Mouse (Mus musculus) forebrain, embryonic 16.5 days (tissue): Measurements from ENCODE around the gene Smco1. TPM values are rescaled to one million over a fixed set of nuclear protein-coding genes. Genes with fewer than 3 reads are reported as not detected.
A peak's percentile ranks its signal among the peaks of the same experiment; 100 is the strongest.
"Not testable (repeated sequence)": the region's sequence is repeated elsewhere in the genome, so short reads cannot be mapped to it uniquely, and the experiment has no call there.

Experiments used
- ATAC-seq: fragments of 200-750 bp; cut with Nextera tagmentation; 2 replicates; pipeline ENCODE4 v1.8.0; 2017; ENCODE audit warnings: mild to moderate bottlenecking, moderate library complexity
- H3K27ac ChIP-seq: fragments of 300-500 bp; sonication (generic); 2 replicates; pipeline ENCODE4 v1.5.1; 2014; ENCODE audit warnings: low read length, control low read depth
- H3K27me3 ChIP-seq: fragments of 300-500 bp; sonication (generic); replicated peaks from 2 replicates; pipeline ENCODE4 v1.6.1; 2014; ENCODE audit warnings: low read length; ENCODE audit not compliant: control insufficient read depth, insufficient read depth
- H3K36me3 ChIP-seq: fragments of 300-500 bp; sonication (generic); 2 replicates; pipeline ENCODE4 v1.6.1; 2014; ENCODE audit not compliant: control insufficient read depth, insufficient read depth
- H3K4me1 ChIP-seq: fragments of 300-500 bp; sonication (generic); replicated peaks from 2 replicates; pipeline ENCODE4 v1.6.1; 2014; ENCODE audit warnings: low read length; ENCODE audit not compliant: control insufficient read depth, insufficient read depth
- H3K4me2 ChIP-seq: fragments of 300-500 bp; sonication (generic); 2 replicates; pipeline ENCODE4 v1.6.1; 2014; ENCODE audit warnings: mild to moderate bottlenecking, low read length, control low read depth
- H3K4me3 ChIP-seq: fragments of 300-500 bp; sonication (generic); replicated peaks from 2 replicates; pipeline ENCODE4 v1.5.1; 2014; ENCODE audit warnings: mild to moderate bottlenecking, low read length, control low read depth
- H3K9ac ChIP-seq: fragments of 300-500 bp; sonication (generic); replicated peaks from 2 replicates; pipeline ENCODE4 v1.6.1; 2014; ENCODE audit warnings: low read depth, low read length, control low read depth
- H3K9me3 ChIP-seq: fragments of 300-500 bp; sonication (generic); 2 replicates; pipeline ENCODE4 v1.6.1; 2016; ENCODE audit warnings: low read length; ENCODE audit not compliant: control insufficient read depth
- WGBS: fragments of 180-500 bp; shearing (Covaris S2); extraction: QIAGEN DNeasy Blood & Tissue Kit; methylation state at CpG from one replicate; pipeline ENCODE4 v1.1.7; 2014; 5-methylcytosine and 5-hydroxymethylcytosine counted together
- polyA plus RNA-seq: library from polyadenylated mRNA; unstranded; fragments of >200 nt; fragmentation: Nextera tagmentation; extraction: Ambion mirVana; gene quantifications from 2 replicates; pipeline ENCODE4 v1.2.1, GENCODE M21; 2015

Smco1 gene
- polyA plus RNA-seq, 1 experiment from 2014 or later: not detected

DNA sequence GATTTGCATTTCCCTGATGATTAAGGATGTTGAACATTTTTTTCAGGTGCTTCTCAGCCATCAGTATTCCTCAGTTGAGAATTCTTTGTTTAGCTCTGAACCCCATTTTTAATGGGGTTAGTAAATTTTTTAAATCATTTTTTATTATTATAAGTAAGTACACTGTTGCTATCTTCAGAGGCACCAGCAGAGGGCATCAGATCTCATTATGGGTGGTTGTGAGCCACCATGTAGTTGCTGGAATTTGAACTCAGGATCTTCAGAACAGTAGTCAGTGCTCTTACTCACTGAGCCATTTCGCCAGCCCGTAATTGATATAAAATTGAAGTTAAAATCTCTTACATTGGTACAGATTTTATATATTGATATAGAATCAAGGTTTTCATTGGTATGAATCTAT, 7.0 kb upstream of the Smco1 start:
- not testable (repeated sequence) for H3K27me3 ChIP-seq, H3K9ac ChIP-seq, H3K4me3 ChIP-seq, ATAC-seq, H3K9me3 ChIP-seq, H3K36me3 ChIP-seq, H3K4me2 ChIP-seq, H3K4me1 ChIP-seq, H3K27ac ChIP-seq
- 97% methylated on average over 2 of the region's 2 CpGs for WGBS

DNA sequence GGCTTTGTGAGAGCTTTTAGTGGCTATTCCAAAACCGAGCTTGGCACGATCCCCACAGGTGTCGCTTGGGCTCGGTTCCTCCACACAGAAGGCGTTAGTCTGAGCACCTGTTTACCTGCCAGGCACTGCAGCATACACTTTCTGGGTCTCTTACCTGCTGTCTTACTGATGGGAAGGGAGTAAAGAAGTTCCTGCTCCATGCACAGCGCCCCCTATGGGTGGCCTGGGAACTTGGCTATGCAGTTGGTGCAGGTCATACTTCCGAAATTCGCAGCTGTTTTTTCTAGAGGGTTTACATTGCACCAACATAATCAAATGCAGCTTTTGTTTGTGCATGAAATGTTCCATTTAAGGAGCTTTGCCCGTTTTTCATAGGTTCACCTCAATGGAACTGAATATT, 2.1 kb downstream of the Smco1 start:
- Histone ChIP-seq H3K27ac (no peak overlapping the region), H3K4me3 (no peak overlapping the region), H3K9me3 (no peaks in the 10 kb centered on the region), H3K4me1 (peaks cover 5% of the 10 kb centered on the region), H3K27me3 (no peaks in the 10 kb centered on the region), H3K9ac (no peak overlapping the region), H3K36me3 (no peaks in the 10 kb centered on the region), H3K4me2 (no peak overlapping the region)
- ATAC-seq: no peak
- WGBS: 51% methylated on average over 9 of the region's 9 CpGs

- 88% methylated on average over 6 of the region's 6 CpGs for WGBS
- no peak for ATAC-seq
Observed at GRCm38 (mm10) chr16:32275041-32275440, 3.8 kb downstream of the Smco1 start.

GRCm38 (mm10) chr16:32275830-32276229, 4.6 kb downstream of the Smco1 start:
- Histone ChIP-seq H3K4me2 (no peak overlapping the region), H3K4me3 (no peak overlapping the region), H3K4me1 (peaks cover 20% of the 10 kb centered on the region), H3K9ac (no peak overlapping the region), H3K9me3 (no peaks in the 10 kb centered on the region), H3K27me3 (no peaks in the 10 kb centered on the region), H3K36me3 (no peaks in the 10 kb centered on the region), H3K27ac (no peak overlapping the region)
- ATAC-seq: no peak
- 65% methylated on average over 1 of the region's 1 CpGs for WGBS

More at GRCm38 (mm10) chr16:32275041-32275440, 3.8 kb downstream of the Smco1 start:
- Histone ChIP-seq H3K36me3 (no peaks in the 10 kb centered on the region), H3K4me2 (no peak overlapping the region), H3K4me3 (no peak overlapping the region), H3K9me3 (no peaks in the 10 kb centered on the region), H3K9ac (no peak overlapping the region), H3K27ac (no peak overlapping the region), H3K27me3 (no peaks in the 10 kb centered on the region), H3K4me1 (peaks cover 17% of the 10 kb centered on the region)

- ATAC-seq: peak; percentile 97
- peak within 1 kb of the TSS; percentile 94 for H3K9ac ChIP-seq
- H3K36me3 ChIP-seq: no peaks in the 10 kb centered on the region
- H3K27me3 ChIP-seq: no peaks in the 10 kb centered on the region
- peak within 1 kb of the TSS; percentile 96 for H3K27ac ChIP-seq
- H3K4me3 ChIP-seq: peak within 1 kb of the TSS; percentile 93
- peak within 1 kb of the TSS; percentile 68 for H3K4me2 ChIP-seq
- no peaks in the 10 kb centered on the region for H3K9me3 ChIP-seq
- under 1% methylated on average over 75 of the region's 75 CpGs for WGBS
- peaks cover 24% of the 10 kb centered on the region for H3K4me1 ChIP-seq
Observed at GRCm38 (mm10) chr16:32277308-32278256, 6.3 kb downstream of the Smco1 start, which contains the start of gene Rnf168. Rnf168 (plus strand) TSS chr16:32277459.

- 56% methylated on average over 7 of the region's 7 CpGs for WGBS
- Histone ChIP-seq H3K27me3 (no peaks in the 10 kb centered on the region), H3K27ac (no peak overlapping the region), H3K36me3 (no peaks in the 10 kb centered on the region), H3K4me3 (peak overlapping the region; percentile 93), H3K9ac (peak overlapping the region; percentile 94), H3K9me3 (no peaks in the 10 kb centered on the region), H3K4me1 (peaks cover 27% of the 10 kb centered on the region), H3K4me2 (peak overlapping the region; percentile 68)
- ATAC-seq: no peak
Observed at GRCm38 (mm10) chr16:32278396-32278795, 7.1 kb downstream of the Smco1 start.

DNA sequence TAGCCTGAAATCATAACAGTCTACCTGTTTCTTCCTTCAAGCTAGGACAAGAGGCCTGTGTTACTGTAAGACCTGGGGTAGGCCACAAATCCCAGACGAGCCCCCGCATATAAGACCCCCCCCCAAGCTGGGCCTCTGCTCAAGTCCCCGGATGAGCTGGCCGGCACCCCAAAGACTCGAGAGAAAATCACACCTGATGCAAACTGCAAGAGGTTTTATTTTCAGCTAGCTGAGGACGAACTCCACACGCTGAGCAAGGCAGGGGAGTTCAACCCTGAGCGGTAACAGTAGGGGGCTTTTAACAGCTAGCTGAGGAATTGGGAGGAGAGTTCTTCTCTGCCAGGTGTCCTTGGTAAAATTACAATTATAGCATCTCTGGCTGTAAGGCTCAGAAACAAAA, 8.9 kb downstream of the Smco1 start:
- H3K4me3 ChIP-seq: peak overlapping the region; percentile 9; the same call in 1 of the 2 replicates
- 87% methylated on average over 8 of the region's 8 CpGs for WGBS
- ATAC-seq: no peak
- H3K36me3 ChIP-seq: peaks cover 9% of the 10 kb centered on the region; the same call in 1 of the 2 replicates
- H3K27ac ChIP-seq: no peak overlapping the region
- no peak overlapping the region for H3K9ac ChIP-seq
- peaks cover 27% of the 10 kb centered on the region for H3K4me1 ChIP-seq
- H3K9me3 ChIP-seq: no peaks in the 10 kb centered on the region
- H3K27me3 ChIP-seq: no peaks in the 10 kb centered on the region
- H3K4me2 ChIP-seq: peak overlapping the region; percentile 21

- peaks cover 11% of the 10 kb centered on the region for H3K36me3 ChIP-seq
- H3K27ac ChIP-seq: no peak overlapping the region
- H3K9ac ChIP-seq: no peak overlapping the region
- peaks cover 23% of the 10 kb centered on the region for H3K4me1 ChIP-seq
- no peaks in the 10 kb centered on the region for H3K9me3 ChIP-seq
- no peak overlapping the region for H3K4me3 ChIP-seq
- no peak overlapping the region for H3K4me2 ChIP-seq
- H3K27me3 ChIP-seq: no peaks in the 10 kb centered on the region
- ATAC-seq: no peak
Observed at GRCm38 (mm10) chr16:32282608-32283007, 11.3 kb downstream of the Smco1 start.

GRCm38 (mm10) chr16:32291821-32292220, 20.6 kb downstream of the Smco1 start:
- Histone ChIP-seq H3K4me3 (no peak overlapping the region), H3K4me2 (no peak overlapping the region), H3K9ac (no peak overlapping the region), H3K36me3 (peaks cover 27% of the 10 kb centered on the region), H3K4me1 (no peaks in the 10 kb centered on the region), H3K27ac (no peak overlapping the region), H3K27me3 (no peaks in the 10 kb centered on the region), H3K9me3 (no peaks in the 10 kb centered on the region)
- no peak for ATAC-seq
- WGBS: 98% methylated on average over 4 of the region's 4 CpGs
